Mouse (Mus musculus): ENCODE measurements around the gene Adarb2. TPM values are rescaled to one million over a fixed set of nuclear protein-coding genes. Genes with fewer than 3 reads are reported as not detected.

Gene Adarb2
- total RNA-seq (2022) = under 1 TPM in 1 of 4 experiments, not detected in 3; 0.15 TPM

GRCm38 (mm10) chr13:8202681-8203476, at the start of gene Adarb2:
Adarb2 (plus strand) TSS chr13:8202866.
- DNase-seq = no peak

GRCm38 (mm10) chr13:8173800-8174199, 28.9 kb upstream of the Adarb2 start:
- DNase-seq = no peak

- DNase-seq = no peak
Observed at GRCm38 (mm10) chr13:8191977-8192376, 10.7 kb upstream of the Adarb2 start.

- DNase-seq = no peak
Observed at GRCm38 (mm10) chr13:8199186-8199880, 3.3 kb upstream of the Adarb2 start.

GRCm38 (mm10) chr13:8203477-8203813, 779 bp downstream of the Adarb2 start:
- DNase-seq = no peak

- no peak for DNase-seq
Observed at GRCm38 (mm10) chr13:8207337-8207736, 4.7 kb downstream of the Adarb2 start.

- DNase-seq = no peak
Observed at GRCm38 (mm10) chr13:8210776-8211175, 8.1 kb downstream of the Adarb2 start.

GRCm38 (mm10) chr13:8238871-8239270, 36.2 kb downstream of the Adarb2 start:
- no peak for DNase-seq

- no peak for DNase-seq
Observed at GRCm38 (mm10) chr13:8248016-8248667, 45.5 kb downstream of the Adarb2 start.

GRCm38 (mm10) chr13:8272158-8272945, 69.7 kb downstream of the Adarb2 start:
- DNase-seq = no peak

GRCm38 (mm10) chr13:8283116-8283515, 80.5 kb downstream of the Adarb2 start:
- no peak for DNase-seq

- DNase-seq = no peak
Observed at GRCm38 (mm10) chr13:8316347-8317141, 113.9 kb downstream of the Adarb2 start.

GRCm38 (mm10) chr13:8333589-8334455, 131.2 kb downstream of the Adarb2 start:
- DNase-seq = no peak

GRCm38 (mm10) chr13:8334580-8334979, 131.9 kb downstream of the Adarb2 start:
- DNase-seq = no peak

- no peak for DNase-seq
Observed at GRCm38 (mm10) chr13:8341086-8341807, 138.6 kb downstream of the Adarb2 start.

- no peak for DNase-seq
Observed at GRCm38 (mm10) chr13:8347147-8347546, 144.5 kb downstream of the Adarb2 start.

- no peak for DNase-seq
Observed at GRCm38 (mm10) chr13:8352341-8352740, 149.7 kb downstream of the Adarb2 start.

GRCm38 (mm10) chr13:8352952-8353351, 150.3 kb downstream of the Adarb2 start:
- no peak for DNase-seq

- DNase-seq = no peak
Observed at GRCm38 (mm10) chr13:8365523-8365922, 162.9 kb downstream of the Adarb2 start.

GRCm38 (mm10) chr13:8366087-8366486, 163.4 kb downstream of the Adarb2 start:
- DNase-seq = no peak

All from adrenal gland, adult 8-10 months (tissue).